Mouse (Mus musculus): ENCODE data around the gene Plxna2. TPM values are rescaled to one million over a fixed set of nuclear protein-coding genes. Genes with fewer than 3 reads are reported as not detected.

Plxna2 gene
- polyA plus RNA-seq, 1 experiment, result 4.0 TPM

- Histone ChIP-seq H3K27ac (ENCODE audit: control insufficient read depth, insufficient read depth, low read length) (no peak overlapping the region), H3K27me3 (ENCODE audit: control insufficient read depth, insufficient read depth, low read length) (no peaks in the 10 kb centered on the region), H3K4me3 (ENCODE audit: control insufficient read depth, insufficient read depth, low read length) (no peak overlapping the region), H3K4me1 (replicated peaks; ENCODE audit: control insufficient read depth, insufficient read depth, low read length) (no peaks in the 10 kb centered on the region), H3K36me3 (ENCODE audit: control insufficient read depth, insufficient read depth, low read length) (no peaks in the 10 kb centered on the region)
- no peak for DNase-seq
- TF ChIP-seq POLR2A (IDR thresholded peaks at IDR 0.05; ENCODE audit: control insufficient read depth, extremely low read depth, insufficient read depth, low read length, poor library complexity) (no peak), CTCF (IDR thresholded peaks at IDR 0.05; ENCODE audit: borderline replicate concordance, control insufficient read depth, extremely low read depth, insufficient read depth, low read length, poor library complexity) (no peak)
- WGBS, result 88% methylated on average over 4 of the region's 4 CpGs
These were observed 102.4 kb downstream of the Plxna2 start for GRCm38 (mm10) chr1:194720406-194720805.

- WGBS, result 97% methylated on average over 2 of the region's 2 CpGs
- TF ChIP-seq CTCF (IDR thresholded peaks at IDR 0.05; ENCODE audit: borderline replicate concordance, control insufficient read depth, extremely low read depth, insufficient read depth, low read length, poor library complexity) (no peak), POLR2A (IDR thresholded peaks at IDR 0.05; ENCODE audit: control insufficient read depth, extremely low read depth, insufficient read depth, low read length, poor library complexity) (no peak)
- no peak overlapping the region for H3K4me3 ChIP-seq (ENCODE audit: control insufficient read depth, insufficient read depth, low read length)
- DNase-seq, result no peak
- no peaks in the 10 kb centered on the region for H3K36me3 ChIP-seq (ENCODE audit: control insufficient read depth, insufficient read depth, low read length)
- no peak overlapping the region for H3K27ac ChIP-seq (ENCODE audit: control insufficient read depth, insufficient read depth, low read length)
- no peaks in the 10 kb centered on the region for H3K4me1 ChIP-seq (replicated peaks; ENCODE audit: control insufficient read depth, insufficient read depth, low read length)
- no peaks in the 10 kb centered on the region for H3K27me3 ChIP-seq (ENCODE audit: control insufficient read depth, insufficient read depth, low read length)
These were observed 103.2 kb downstream of the Plxna2 start for GRCm38 (mm10) chr1:194721260-194721659.

GRCm38 (mm10) chr1:194722329-194722728 lies 104.3 kb downstream of the Plxna2 start:
- no peak for TF ChIP-seq POLR2A (IDR thresholded peaks at IDR 0.05; ENCODE audit: control insufficient read depth, extremely low read depth, insufficient read depth, low read length, poor library complexity)
- no peak for TF ChIP-seq CTCF (IDR thresholded peaks at IDR 0.05; ENCODE audit: borderline replicate concordance, control insufficient read depth, extremely low read depth, insufficient read depth, low read length, poor library complexity)
- Histone ChIP-seq H3K27ac (ENCODE audit: control insufficient read depth, insufficient read depth, low read length) (no peak overlapping the region), H3K4me1 (replicated peaks; ENCODE audit: control insufficient read depth, insufficient read depth, low read length) (no peaks in the 10 kb centered on the region), H3K36me3 (ENCODE audit: control insufficient read depth, insufficient read depth, low read length) (no peaks in the 10 kb centered on the region), H3K4me3 (ENCODE audit: control insufficient read depth, insufficient read depth, low read length) (no peak overlapping the region), H3K27me3 (ENCODE audit: control insufficient read depth, insufficient read depth, low read length) (no peaks in the 10 kb centered on the region)
- WGBS, result 74% methylated on average over 2 of the region's 2 CpGs
- DNase-seq, result peak; percentile 7

GRCm38 (mm10) chr1:194734836-194735235 lies 116.8 kb downstream of the Plxna2 start:
- no peak for TF ChIP-seq CTCF (IDR thresholded peaks at IDR 0.05; ENCODE audit: borderline replicate concordance, control insufficient read depth, extremely low read depth, insufficient read depth, low read length, poor library complexity)
- TF ChIP-seq POLR2A (IDR thresholded peaks at IDR 0.05; ENCODE audit: control insufficient read depth, extremely low read depth, insufficient read depth, low read length, poor library complexity), result no peak
- no peaks in the 10 kb centered on the region for H3K36me3 ChIP-seq (ENCODE audit: control insufficient read depth, insufficient read depth, low read length)
- no peak overlapping the region for H3K4me3 ChIP-seq (ENCODE audit: control insufficient read depth, insufficient read depth, low read length)
- no peaks in the 10 kb centered on the region; the same call in 1 of the 2 replicates for H3K27me3 ChIP-seq (ENCODE audit: control insufficient read depth, insufficient read depth, low read length)
- H3K27ac ChIP-seq (ENCODE audit: control insufficient read depth, insufficient read depth, low read length), result no peak overlapping the region
- DNase-seq, result no peak
- H3K4me1 ChIP-seq (replicated peaks; ENCODE audit: control insufficient read depth, insufficient read depth, low read length), result no peaks in the 10 kb centered on the region
- 93% methylated on average over 2 of the region's 2 CpGs for WGBS

GRCm38 (mm10) chr1:194739894-194740293 lies 121.9 kb downstream of the Plxna2 start:
- TF ChIP-seq POLR2A (IDR thresholded peaks at IDR 0.05; ENCODE audit: control insufficient read depth, extremely low read depth, insufficient read depth, low read length, poor library complexity) (no peak), CTCF (IDR thresholded peaks at IDR 0.05; ENCODE audit: borderline replicate concordance, control insufficient read depth, extremely low read depth, insufficient read depth, low read length, poor library complexity) (no peak)
- Histone ChIP-seq H3K27ac (ENCODE audit: control insufficient read depth, insufficient read depth, low read length) (no peak overlapping the region), H3K4me3 (ENCODE audit: control insufficient read depth, insufficient read depth, low read length) (no peak overlapping the region), H3K27me3 (ENCODE audit: control insufficient read depth, insufficient read depth, low read length) (no peaks in the 10 kb centered on the region), H3K36me3 (ENCODE audit: control insufficient read depth, insufficient read depth, low read length) (no peaks in the 10 kb centered on the region), H3K4me1 (replicated peaks; ENCODE audit: control insufficient read depth, insufficient read depth, low read length) (no peaks in the 10 kb centered on the region)
- no peak for DNase-seq

GRCm38 (mm10) chr1:194742901-194743422 lies 124.9 kb downstream of the Plxna2 start:
- DNase-seq, result no peak
- H3K27ac ChIP-seq (ENCODE audit: control insufficient read depth, insufficient read depth, low read length), result no peak overlapping the region
- 82% methylated on average over 2 of the region's 2 CpGs for WGBS

More at GRCm38 (mm10) chr1:194742901-194743422, 124.9 kb downstream of the Plxna2 start:
- Histone ChIP-seq H3K4me3 (ENCODE audit: control insufficient read depth, insufficient read depth, low read length) (no peak overlapping the region), H3K27me3 (ENCODE audit: control insufficient read depth, insufficient read depth, low read length) (no peaks in the 10 kb centered on the region), H3K4me1 (replicated peaks; ENCODE audit: control insufficient read depth, insufficient read depth, low read length) (no peaks in the 10 kb centered on the region), H3K36me3 (ENCODE audit: control insufficient read depth, insufficient read depth, low read length) (no peaks in the 10 kb centered on the region)
- TF ChIP-seq POLR2A (IDR thresholded peaks at IDR 0.05; ENCODE audit: control insufficient read depth, extremely low read depth, insufficient read depth, low read length, poor library complexity) (no peak), CTCF (IDR thresholded peaks at IDR 0.05; ENCODE audit: borderline replicate concordance, control insufficient read depth, extremely low read depth, insufficient read depth, low read length, poor library complexity) (no peak)
